Mouse (Mus musculus) lung, postnatal 0 days (tissue): ENCODE data around the gene Ttll5. TPM values are rescaled to one million over a fixed set of nuclear protein-coding genes. Genes with fewer than 3 reads are reported as not detected.

Experiments
- ATAC-seq: fragments of 200-750 bp; cut with Nextera tagmentation; 2 replicates; pipeline ENCODE4 v1.8.0; 2017; ENCODE audit warnings: moderate library complexity
- DNase-seq: peaks from one replicate; pipeline ENCODE4 v3.0.0-alpha.2; 2016; ENCODE audit warnings: low spot score
- H3K27ac ChIP-seq: fragments of 300-500 bp; sonication (generic); 2 replicates; pipeline ENCODE4 v1.5.1; 2014; ENCODE audit warnings: antibody characterized with exemption, mild to moderate bottlenecking, low read length, mixed read lengths
- H3K27me3 ChIP-seq: fragments of 300-500 bp; sonication (generic); replicated peaks from 2 replicates; pipeline ENCODE4 v1.6.1; 2014; ENCODE audit warnings: low read length, mixed read lengths; ENCODE audit not compliant: insufficient read depth
- H3K36me3 ChIP-seq: fragments of 300-500 bp; sonication (generic); 2 replicates; pipeline ENCODE4 v1.6.1; 2014; ENCODE audit warnings: low read length, mixed read lengths; ENCODE audit not compliant: insufficient read depth
- H3K4me1 ChIP-seq: fragments of 300-500 bp; sonication (generic); 2 replicates; pipeline ENCODE4 v1.6.1; 2014; ENCODE audit warnings: antibody characterized with exemption, low read depth, low read length, mixed read lengths; ENCODE audit not compliant: insufficient read depth
- H3K4me2 ChIP-seq: fragments of 300-500 bp; sonication (generic); replicated peaks from 2 replicates; pipeline ENCODE4 v1.6.1; 2014; ENCODE audit warnings: low read depth, mild to moderate bottlenecking, low read length, moderate library complexity, mixed read lengths
- H3K4me3 ChIP-seq: fragments of 300-500 bp; sonication (generic); 2 replicates; pipeline ENCODE4 v1.5.1; 2014; ENCODE audit warnings: low read depth, low read length
- H3K9ac ChIP-seq: fragments of 300-500 bp; sonication (generic); replicated peaks from 2 replicates; pipeline ENCODE4 v1.6.1; 2014; ENCODE audit warnings: low read depth, mild to moderate bottlenecking
- H3K9me3 ChIP-seq: fragments of 300-500 bp; sonication (generic); 2 replicates; pipeline ENCODE4 v1.6.1; 2016; ENCODE audit warnings: low read length, mixed read lengths
- CTCF ChIP-seq: IDR thresholded peaks from 2 replicates; pipeline ENCODE4 v1.5.1; 2016; ENCODE audit warnings: antibody characterized with exemption, mild to moderate bottlenecking
- EP300 ChIP-seq: IDR thresholded peaks from 2 replicates; pipeline ENCODE4 v1.6.1; 2016; ENCODE audit warnings: antibody characterized with exemption, mild to moderate bottlenecking, control low read depth
- WGBS: fragments of 180-500 bp; shearing (Covaris S2); extraction: QIAGEN DNeasy Blood & Tissue Kit; methylation state at CpG from one replicate; pipeline ENCODE4 v1.1.7; 2014; 5-methylcytosine and 5-hydroxymethylcytosine counted together
- polyA plus RNA-seq: library from polyadenylated mRNA; unstranded; fragments of >200 nt; fragmentation: Nextera tagmentation; extraction: Ambion mirVana; gene quantifications from 2 replicates; pipeline ENCODE4 v1.2.1, GENCODE M21; 2015

The Ttll5 gene
- polyA plus RNA-seq, 1 experiment from 2014 or later: 4.9 TPM

DNA sequence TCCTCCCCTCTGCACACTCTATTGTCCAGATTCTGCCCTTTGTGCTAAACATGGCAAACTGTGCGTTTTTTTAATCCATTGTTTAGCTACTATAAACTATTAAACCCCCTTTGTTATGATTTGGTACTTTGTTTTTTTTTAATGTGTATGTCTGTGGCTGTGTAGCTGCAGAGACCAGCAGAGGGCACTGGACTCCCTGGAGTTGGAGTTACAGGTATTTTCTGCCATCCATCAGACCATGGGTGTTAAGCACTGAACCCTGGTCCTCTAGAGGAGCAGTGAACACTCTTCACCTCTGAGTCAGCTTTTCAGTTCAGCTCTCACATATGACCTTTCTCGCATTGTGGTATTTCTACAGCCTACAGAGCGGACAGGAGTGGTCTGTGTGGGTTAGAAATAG, 129.7 kb downstream of the Ttll5 start:
- Histone ChIP-seq H3K4me2 (no peak overlapping the region), H3K9ac (no peak overlapping the region), H3K27me3 (no peaks in the 10 kb centered on the region), H3K36me3 (no peaks in the 10 kb centered on the region), H3K4me3 (no peak overlapping the region), H3K9me3 (no peaks in the 10 kb centered on the region), H3K4me1 (0 out of 2 replicates have a peak, but pooled peaks cover 4% of the 10 kb centered on the region), H3K27ac (no peak overlapping the region)
- ATAC-seq (no peak), DNase-seq (peak; percentile 37)
- no peak for TF ChIP-seq EP300
- TF ChIP-seq CTCF: peak; percentile 73
- 62% methylated on average over 3 of the region's 3 CpGs for WGBS

DNA sequence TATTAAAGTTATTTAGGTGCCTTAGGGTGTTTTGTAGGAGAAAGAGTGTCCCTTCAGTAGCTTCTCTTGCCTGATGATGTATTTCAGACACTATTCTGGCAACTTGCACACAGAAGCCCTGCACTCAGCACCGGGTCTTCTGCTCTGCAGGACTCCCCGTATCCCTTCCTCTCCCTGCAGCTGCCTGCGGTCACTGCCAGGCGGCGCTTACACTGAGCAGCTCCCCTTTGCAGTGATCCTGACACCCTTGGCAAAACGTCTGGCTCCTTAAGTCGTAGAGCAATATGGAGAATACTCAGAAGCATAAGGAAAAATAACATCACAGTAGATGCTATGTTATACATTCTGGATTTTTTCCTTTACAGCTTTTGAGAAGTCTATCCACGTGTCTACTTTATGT, 130.6 kb downstream of the Ttll5 start:
- peak; percentile 39 for DNase-seq
- 56% methylated on average over 8 of the region's 8 CpGs for WGBS
- no peak overlapping the region for H3K4me3 ChIP-seq

DNA sequence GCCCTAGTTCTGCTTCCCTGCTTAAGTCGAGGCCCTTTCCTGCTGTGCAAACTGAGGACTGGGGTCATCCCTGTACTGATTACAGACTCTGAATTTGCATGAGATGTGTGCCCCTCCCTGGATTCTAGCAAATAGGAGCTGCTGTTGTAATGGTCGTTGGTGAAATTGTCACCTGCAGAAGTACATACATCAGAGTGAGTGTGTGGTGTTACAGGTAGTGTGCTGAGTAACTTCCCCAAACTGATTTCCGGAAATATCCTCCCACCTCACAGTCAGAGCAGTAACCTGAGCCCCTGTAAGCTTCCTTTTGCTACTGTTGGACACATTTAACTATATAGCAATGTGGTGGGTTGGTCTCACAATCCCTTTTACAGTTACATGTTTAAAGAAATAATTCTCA, 131.2 kb downstream of the Ttll5 start:
- H3K4me1 ChIP-seq: peaks cover 6% of the 10 kb centered on the region; the same call in 1 of the 2 replicates
- no peak overlapping the region for H3K4me2 ChIP-seq
- 47% methylated on average over 3 of the region's 3 CpGs for WGBS
- no peaks in the 10 kb centered on the region for H3K27me3 ChIP-seq
- no peak for DNase-seq
- H3K9me3 ChIP-seq: no peaks in the 10 kb centered on the region
- TF ChIP-seq CTCF: no peak
- TF ChIP-seq EP300: no peak
- no peaks in the 10 kb centered on the region for H3K36me3 ChIP-seq
- no peak overlapping the region for H3K27ac ChIP-seq
- H3K4me3 ChIP-seq: no peak overlapping the region
- H3K9ac ChIP-seq: no peak overlapping the region
- ATAC-seq: no peak

More for the DNA sequence above, 130.6 kb downstream of the Ttll5 start:
- Histone ChIP-seq H3K9me3 (no peaks in the 10 kb centered on the region), H3K4me2 (no peak overlapping the region), H3K4me1 (peaks cover 6% of the 10 kb centered on the region; the same call in 1 of the 2 replicates), H3K36me3 (no peaks in the 10 kb centered on the region), H3K27ac (no peak overlapping the region), H3K27me3 (no peaks in the 10 kb centered on the region), H3K9ac (no peak overlapping the region)
- no peak for TF ChIP-seq EP300
- peak; percentile 49 for TF ChIP-seq CTCF
- no peak for ATAC-seq

DNA sequence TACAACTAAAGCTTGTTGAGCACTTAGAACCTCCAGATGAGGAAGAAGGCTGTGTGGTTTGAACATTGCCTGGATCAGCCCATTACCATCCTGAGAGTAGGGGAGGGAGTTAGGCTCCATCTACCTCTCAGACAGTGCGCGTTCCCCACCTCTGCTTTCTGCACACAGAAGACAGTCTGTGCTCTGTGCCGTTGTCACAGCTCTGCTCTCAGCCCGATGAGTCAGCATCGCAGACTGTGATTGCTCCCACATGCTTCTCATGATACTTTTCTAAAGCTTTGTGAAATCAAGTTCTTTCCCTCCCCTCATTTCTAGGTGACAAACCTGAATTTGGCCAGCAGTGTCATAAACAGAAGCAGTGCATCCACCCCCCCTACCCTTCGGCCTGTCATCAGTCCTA, 131.8 kb downstream of the Ttll5 start:
- H3K27ac ChIP-seq: no peak overlapping the region

GRCm38 (mm10) chr12:85958460-85958859, 134.0 kb downstream of the Ttll5 start:
- ATAC-seq: peak; percentile 36
- H3K36me3 ChIP-seq: no peaks in the 10 kb centered on the region
- H3K27ac ChIP-seq: peak overlapping the region; percentile 66
- no peak overlapping the region for H3K4me2 ChIP-seq
- WGBS: 32% methylated on average over 2 of the region's 2 CpGs
- TF ChIP-seq EP300 (no peak), CTCF (no peak)
- peak; percentile 60 for DNase-seq
- no peak overlapping the region for H3K9ac ChIP-seq
- H3K4me3 ChIP-seq: no peak overlapping the region
- H3K4me1 ChIP-seq: peaks cover 12% of the 10 kb centered on the region
- no peaks in the 10 kb centered on the region for H3K9me3 ChIP-seq
- H3K27me3 ChIP-seq: no peaks in the 10 kb centered on the region

More for the DNA sequence above, 131.8 kb downstream of the Ttll5 start:
- Histone ChIP-seq H3K9me3 (no peaks in the 10 kb centered on the region), H3K9ac (no peak overlapping the region), H3K27me3 (no peaks in the 10 kb centered on the region), H3K4me2 (no peak overlapping the region), H3K4me1 (peaks cover 6% of the 10 kb centered on the region; the same call in 1 of the 2 replicates), H3K4me3 (no peak overlapping the region), H3K36me3 (no peaks in the 10 kb centered on the region)
- DNase-seq (no peak), ATAC-seq (no peak)
- TF ChIP-seq CTCF (no peak), EP300 (no peak)
- WGBS: 68% methylated on average over 6 of the region's 6 CpGs

- H3K27me3 ChIP-seq: no peaks in the 10 kb centered on the region
- 58% methylated on average over 10 of the region's 10 CpGs for WGBS
- no peak overlapping the region for H3K9ac ChIP-seq
- no peaks in the 10 kb centered on the region for H3K36me3 ChIP-seq
- ATAC-seq: peak; percentile 25; the same call in 1 of the 2 replicates
- peak overlapping the region; percentile 55 for H3K27ac ChIP-seq
- peak; percentile 29 for DNase-seq
- H3K4me2 ChIP-seq: no peak overlapping the region
- no peak overlapping the region for H3K4me3 ChIP-seq
- no peak for TF ChIP-seq EP300
- no peak for TF ChIP-seq CTCF
- H3K4me1 ChIP-seq: peaks cover 13% of the 10 kb centered on the region
- H3K9me3 ChIP-seq: no peaks in the 10 kb centered on the region
Observed at GRCm38 (mm10) chr12:85959822-85960501, 135.5 kb downstream of the Ttll5 start.
